Mouse (Mus musculus): ENCODE results near the gene Tle2.
A peak's percentile ranks its signal among the peaks of the same experiment; 100 is the strongest.

Gene Tle2

DNA sequence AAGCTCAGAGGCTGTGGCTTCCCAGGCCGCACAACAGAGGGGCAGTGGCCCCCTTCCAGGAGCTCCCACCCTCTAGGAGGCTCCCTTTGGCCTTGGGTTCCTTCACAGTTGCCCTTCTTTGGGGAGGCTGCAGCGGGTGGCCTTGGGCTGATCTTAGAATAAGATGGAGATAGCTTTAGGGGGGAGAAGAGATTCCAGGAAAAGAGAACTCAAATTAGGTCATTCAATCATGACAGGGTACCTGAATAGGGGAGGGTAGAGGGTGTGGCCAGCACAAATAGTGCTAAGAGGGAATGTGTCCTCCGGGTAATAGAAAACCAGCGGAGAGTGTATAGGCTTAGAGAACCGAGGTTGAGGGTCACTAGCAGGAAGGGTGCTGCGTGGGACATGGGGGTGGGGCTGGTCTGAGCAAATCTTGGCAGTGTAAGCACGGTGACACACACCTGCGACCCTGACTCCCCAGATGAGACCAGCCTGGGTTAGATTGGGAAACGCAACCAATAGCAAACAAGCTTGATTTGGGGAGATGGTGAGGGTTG lies 2.2 kb upstream of the Tle2 start:
- DNase-seq (ENCODE audit: extremely low read depth, insufficient read length, low spot score): no peak

DNA sequence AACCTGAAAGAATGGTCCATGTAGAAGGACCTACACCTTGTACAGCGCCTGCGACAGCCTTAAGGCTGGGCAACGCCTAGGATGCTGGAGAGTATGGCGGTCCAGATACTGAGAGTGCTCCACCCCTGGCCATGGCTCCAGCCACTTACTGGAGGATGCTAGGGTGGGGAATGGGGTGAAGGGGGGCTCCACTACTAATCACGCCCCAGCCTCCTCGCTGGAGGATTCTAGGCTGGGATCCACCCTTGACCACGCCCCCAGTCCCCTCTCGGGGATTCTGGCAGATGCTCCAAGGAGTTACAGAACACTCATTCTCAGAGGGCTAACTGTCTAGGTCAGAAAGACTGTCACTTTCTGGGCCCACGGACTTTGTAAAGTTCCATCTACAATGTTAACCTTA lies 1.4 kb upstream of the Tle2 start:
- no peak for DNase-seq (ENCODE audit: extremely low read depth, insufficient read length, low spot score)

DNA sequence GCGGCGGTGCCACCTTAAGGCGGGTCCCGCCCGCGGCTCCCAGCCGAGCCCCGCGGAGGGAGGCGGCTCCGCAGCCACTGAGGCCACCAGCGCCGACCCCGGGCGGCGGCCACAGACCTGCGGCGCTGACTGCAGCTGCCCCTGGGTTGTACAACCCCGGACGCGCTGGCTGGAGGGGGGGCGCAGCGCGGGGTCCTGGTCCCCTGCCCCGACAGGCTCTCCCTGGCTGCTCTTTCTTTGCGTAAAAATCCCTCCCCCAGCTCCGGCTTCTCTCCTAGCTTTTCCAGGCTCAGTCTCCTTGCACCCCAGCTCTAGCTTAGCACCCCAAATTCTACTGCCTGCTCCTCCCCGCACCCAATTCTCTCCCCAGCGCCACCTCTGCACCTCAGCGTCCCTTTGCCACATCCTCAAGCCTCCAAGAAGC lies 859 bp downstream of the Tle2 start:
- DNase-seq (ENCODE audit: extremely low read depth, insufficient read length, low spot score): peak; percentile 48

DNA sequence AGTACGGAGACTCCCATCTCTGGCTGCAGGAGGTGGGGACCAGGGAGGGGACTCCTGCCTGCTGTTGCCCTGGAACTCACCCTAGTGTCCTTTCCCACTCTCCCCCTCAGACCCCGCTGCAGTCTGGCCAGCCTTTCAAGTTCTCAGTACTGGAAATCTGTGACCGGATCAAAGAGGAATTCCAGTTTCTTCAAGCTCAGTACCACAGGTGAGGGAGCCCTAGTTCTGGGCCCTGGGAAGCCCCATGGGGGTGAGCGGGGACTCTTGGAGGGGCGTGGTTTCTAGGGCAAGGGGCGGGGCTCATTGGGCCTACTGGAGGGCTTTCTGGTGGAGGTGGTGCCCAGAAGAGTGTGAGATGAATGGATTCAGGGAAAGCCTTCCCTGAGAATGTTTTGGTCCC lies 1.3 kb downstream of the Tle2 start:
- DNase-seq (ENCODE audit: extremely low read depth, insufficient read length, low spot score): no peak

DNA sequence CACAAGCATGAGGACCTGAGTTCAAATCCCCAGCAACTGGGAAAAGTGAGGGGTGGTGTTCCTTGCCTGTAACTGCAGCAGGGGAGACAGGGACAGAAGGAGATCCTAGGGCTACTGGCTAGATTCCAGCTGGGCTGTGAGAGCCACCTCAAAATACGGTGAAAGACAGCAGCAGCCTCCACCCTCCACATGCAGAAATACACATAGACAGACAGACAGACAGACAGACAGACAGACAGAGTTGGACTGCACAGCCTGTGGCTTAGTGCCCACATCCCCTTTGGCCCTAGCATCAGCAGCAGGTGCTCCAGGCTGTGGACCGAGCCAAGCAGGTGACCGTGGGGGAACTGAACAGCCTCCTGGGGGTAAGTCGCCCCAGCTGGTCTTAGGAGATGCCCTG lies 5.6 kb downstream of the Tle2 start:
- DNase-seq (ENCODE audit: extremely low read depth, insufficient read length, low spot score): no peak

DNA sequence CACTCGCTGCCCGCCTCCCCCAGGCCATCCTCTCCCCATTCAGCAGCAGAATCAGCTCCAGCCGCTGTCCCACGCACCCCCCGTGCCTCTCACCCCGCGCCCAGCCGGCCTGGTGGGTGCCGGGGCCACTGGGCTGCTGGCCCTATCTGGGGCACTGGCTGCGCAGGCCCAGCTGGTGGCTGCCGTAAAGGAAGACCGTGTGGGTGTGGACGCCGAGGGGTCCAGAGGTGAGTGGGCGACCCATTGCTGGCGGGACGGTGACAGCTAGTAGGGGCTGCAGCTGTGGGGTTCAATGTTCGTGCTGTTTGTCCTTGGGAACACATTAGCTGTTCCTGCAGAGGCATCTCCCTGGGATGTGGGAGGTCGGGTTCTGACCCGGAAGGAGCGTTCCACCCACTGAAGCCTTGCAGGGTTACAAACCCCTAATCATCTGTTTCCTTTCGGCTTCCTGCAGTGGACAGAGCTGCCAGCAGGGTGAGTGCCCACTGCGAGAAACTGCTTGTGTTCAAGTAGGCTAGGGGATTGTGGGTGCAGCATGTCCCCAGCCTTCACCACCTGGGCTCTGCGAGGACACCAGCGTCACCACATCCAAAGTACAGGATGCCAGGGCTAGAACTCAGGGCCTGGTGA lies 6.2 kb downstream of the Tle2 start:
- DNase-seq (ENCODE audit: extremely low read depth, insufficient read length, low spot score): no peak

DNA sequence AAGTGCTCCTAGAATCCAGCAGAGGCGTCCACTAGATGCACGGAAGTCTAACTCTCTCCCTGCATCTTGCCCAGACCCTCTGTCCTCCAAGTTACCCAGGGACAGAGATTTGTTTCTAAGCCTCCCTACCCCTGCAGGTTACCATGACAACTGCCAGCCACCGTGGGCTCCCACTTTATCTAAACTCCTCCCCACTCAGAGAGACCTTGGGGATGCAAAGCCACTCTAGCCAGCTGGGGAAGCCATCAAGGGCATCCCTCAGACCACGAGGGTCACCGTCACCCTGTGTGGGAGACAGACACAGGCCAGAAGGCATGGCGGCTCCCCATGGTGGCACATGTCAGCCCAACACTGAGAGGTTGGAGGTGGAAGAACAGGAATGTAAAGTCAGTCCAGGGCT lies 9.0 kb downstream of the Tle2 start:
- DNase-seq (ENCODE audit: extremely low read depth, insufficient read length, low spot score): no peak

DNA sequence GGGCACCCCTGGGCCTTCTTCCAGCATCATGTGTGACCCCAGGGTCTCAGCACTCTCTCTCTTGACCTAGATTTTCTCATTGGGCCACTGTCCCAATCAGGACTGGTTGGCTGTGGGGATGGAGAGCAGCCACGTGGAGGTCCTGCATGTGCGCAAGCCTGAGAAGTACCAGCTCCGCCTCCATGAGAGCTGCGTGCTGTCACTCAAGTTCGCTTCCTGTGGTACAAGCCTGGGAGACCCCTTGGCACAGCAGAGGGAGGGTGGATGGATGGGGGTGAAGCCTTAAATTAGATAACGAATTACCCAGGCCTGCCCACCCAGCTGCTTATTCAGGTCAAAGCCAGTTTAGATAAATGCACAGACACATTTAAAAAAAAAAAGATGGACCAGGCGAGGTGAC lies 14.4 kb downstream of the Tle2 start:
- DNase-seq (ENCODE audit: extremely low read depth, insufficient read length, low spot score): no peak

DNA sequence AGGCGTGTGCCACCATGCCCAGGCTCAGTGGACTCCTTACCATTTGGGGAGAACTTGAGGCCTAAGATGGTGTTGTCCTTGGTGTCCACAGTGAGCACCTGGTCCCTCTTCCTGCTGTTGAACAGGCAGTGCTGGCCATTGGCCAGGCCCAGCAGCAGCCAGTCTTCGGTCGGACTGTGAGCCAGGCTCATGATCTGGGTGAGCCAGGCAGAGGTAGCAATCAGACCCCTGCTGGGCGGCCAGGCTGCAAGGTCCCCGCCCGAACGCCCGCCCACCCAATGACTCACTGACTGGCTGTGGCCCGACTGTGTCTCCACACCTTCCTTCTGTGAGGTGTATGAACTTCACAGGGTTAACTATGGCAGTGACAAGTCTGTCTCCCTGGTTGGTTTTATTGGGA lies 17.5 kb downstream of the Tle2 start:
- peak; percentile 37 for DNase-seq (ENCODE audit: extremely low read depth, insufficient read length, low spot score)

DNA sequence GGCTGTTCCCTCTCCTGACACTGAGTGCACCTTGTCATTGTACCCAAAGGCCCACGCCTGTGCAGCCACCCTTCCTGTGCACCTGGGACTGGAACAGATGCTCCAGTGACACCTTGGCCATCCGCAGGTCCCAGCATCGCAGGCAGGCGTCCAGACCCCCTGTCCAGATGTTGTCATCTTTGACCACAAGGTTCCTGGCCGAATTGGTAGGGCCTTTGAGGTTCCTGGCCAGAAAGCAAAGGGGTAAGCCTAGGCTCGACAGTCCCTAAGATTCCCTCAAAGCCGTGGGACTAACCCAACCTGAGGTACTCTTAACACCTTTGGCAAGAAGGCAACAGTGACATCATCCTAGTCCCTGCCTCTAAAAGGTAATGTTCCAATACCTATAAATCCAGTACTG lies 18.3 kb downstream of the Tle2 start:
- DNase-seq (ENCODE audit: extremely low read depth, insufficient read length, low spot score): no peak

DNA sequence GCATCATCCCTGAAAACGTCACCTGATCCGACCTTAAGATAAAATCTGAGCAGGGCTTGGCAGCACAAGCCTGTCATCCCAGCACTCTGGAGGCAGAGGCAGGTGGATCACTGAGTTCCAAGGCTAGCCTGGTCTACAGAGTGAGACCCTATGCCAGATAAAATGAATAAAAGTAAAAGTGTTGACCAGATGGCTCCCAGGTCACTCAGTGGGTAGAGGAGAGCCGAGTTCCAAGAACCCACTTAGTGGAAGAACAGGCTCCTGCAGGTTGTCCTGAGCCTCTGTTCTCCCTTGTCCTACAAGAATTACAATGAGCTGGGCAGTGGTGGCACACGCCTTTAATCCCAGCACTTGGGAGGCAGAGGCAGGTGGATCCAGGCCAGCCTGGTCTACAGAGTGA lies 18.9 kb downstream of the Tle2 start:
- no peak for DNase-seq (ENCODE audit: extremely low read depth, insufficient read length, low spot score)

DNA sequence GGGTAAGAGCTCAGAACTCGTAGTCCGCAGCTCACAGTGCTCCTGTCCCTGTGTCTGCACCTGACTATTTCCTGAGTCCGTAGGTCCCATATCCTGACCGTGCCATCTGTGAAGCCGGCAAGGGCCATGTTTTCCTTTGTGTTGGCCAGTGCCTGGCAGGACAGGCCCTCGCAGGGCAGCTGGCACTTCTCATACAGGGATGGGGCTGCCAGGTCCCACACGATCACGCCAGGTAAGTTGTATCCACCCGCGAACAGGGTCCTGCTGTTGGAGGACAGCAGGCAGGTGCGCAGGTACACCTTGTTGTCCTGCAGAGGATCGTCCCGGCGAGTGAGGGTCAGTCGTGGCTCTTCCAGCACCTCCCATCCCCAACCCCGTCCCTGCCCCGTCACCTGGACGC lies 19.6 kb downstream of the Tle2 start:
- DNase-seq (ENCODE audit: extremely low read depth, insufficient read length, low spot score): no peak

DNA sequence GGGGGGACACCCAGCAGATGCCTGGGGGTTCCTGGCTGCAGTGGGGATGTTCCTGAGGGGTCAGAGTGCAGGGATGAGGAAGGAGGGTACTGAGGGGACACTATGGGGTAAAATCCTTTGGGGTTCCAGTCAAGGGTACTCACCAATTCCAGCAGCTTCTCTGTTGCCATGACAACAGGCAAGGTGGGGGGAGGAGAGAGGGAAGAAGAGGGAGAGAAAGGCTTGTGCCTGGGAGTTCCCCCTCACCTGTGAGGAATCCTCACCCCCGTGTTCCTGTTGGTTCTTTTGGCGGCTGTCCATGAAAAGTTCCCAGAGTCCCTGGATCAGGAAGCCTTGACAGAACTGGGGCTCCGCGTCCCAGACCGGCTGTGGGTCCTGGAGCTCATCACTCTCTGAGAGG lies 21.2 kb downstream of the Tle2 start:
- no peak for DNase-seq (ENCODE audit: extremely low read depth, insufficient read length, low spot score)

DNA sequence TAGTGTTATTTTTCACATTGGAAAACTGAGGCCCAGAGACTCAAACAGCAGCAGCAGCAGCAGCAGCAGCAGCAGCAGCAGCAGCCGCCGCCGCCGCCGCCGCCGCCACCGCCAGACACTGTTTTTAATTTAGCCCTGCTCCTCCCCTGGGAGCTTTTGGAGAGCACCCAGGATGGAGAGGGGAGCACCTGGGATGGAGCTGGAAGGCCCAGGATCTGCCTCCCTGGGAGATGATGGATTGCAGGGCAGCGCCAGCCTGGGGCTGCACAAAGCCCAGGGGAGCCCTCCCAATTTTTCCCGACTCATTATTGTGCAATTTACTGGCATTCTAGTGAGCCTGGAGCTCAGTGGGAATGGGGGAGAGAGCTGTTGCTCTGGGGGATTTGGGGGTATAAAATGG lies 22.2 kb downstream of the Tle2 start:
- peak; percentile 73 for DNase-seq (ENCODE audit: extremely low read depth, insufficient read length, low spot score)

DNA sequence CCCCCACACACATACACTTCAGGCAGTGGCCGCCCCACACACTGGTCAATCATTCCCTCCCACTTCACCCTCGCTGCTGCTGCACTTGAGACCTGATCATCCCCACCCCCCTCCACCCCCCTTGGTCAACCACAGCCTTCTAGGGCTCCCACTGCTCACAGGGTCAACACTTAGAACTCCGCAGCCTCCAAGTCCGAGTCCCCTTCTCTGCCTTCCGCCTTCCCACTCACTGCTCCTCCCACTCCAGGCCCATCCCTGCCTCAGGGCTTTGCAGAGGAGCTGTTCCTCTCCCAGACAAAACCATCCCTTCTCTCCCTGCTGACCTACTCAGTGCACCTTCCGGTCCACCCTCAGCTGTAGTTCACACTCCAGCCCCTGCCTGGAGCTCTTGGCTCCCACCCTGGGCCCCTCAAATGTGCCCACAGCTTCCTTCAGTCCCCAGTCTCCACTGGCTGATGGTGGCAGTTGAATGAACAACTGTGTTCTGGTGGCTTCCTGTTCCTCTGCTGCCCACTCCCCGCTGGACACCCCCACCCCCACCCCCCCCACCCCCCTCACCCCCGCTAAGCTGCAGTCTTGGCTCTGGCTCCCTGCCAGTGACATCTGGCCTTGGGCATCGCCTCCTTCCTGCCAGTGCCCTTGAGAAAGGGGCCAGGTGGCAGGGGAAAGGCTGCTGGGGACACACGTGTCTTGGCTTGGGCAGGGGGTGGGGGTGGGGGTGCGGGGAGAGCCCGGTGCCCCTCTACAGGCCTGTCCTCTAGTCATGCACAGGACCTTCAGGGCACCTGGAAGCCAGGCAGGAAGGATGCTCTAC lies 23.0 kb downstream of the Tle2 start:
- DNase-seq (ENCODE audit: extremely low read depth, insufficient read length, low spot score): peak; percentile 83

DNA sequence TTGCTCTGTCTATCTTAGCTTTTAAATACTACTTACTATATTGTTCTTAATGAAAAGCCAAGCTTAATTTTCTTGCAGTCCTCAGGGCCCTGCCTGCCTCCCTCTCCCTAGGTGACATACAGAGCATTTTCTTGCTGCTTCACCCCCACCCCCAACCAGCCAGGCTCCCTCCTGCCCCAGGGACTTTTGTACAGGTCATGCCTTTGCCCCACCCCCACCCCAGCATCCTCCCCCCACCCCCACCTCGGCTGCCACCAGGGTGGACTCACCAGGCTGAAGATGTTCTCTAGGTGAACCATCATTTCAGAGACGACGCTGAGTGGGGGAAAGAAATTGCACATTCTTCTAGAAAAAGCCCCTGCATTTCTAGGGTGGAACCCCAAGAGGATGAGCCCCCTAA lies 24.0 kb downstream of the Tle2 start:
- DNase-seq (ENCODE audit: extremely low read depth, insufficient read length, low spot score): no peak

DNA sequence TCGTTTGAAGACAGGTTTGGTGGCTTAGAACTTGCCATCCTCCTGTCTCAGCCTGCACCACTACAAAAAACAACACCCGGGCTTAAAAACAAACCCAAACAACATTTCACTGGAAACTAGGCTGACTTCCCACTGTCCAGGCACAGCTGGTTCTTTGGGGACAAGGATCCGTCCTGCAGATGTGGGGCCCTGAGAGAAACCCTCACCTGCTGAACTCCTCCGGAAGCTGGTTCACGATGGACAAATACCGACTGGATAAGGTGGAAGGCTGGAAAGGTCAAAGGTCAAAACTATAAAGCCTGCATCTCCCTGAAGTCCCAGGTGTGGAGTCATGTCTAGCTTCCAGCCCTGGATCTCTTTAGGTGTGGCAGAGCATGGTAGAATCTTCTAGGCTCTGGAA lies 24.5 kb downstream of the Tle2 start:
- DNase-seq (ENCODE audit: extremely low read depth, insufficient read length, low spot score): no peak

DNA sequence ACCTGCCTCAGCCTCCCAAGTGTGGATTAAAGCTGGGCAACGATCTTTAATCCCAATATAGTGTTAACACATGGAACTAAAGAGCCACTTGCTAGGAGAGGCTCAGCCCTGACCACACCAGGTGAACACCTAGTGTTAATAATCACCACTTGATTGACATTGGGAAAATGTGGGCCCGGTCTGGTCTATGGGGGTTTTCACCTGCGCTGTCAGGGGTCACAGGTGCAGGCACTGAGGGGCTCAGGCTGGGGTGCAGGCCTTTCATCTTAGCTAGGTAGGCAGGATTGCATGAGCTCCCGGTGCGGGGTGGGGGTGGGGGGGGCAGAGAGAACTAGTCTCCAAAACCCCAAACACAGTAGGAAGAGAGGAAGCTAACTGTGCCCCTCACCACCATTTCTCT lies 25.3 kb downstream of the Tle2 start:
- DNase-seq (ENCODE audit: extremely low read depth, insufficient read length, low spot score): no peak

DNA sequence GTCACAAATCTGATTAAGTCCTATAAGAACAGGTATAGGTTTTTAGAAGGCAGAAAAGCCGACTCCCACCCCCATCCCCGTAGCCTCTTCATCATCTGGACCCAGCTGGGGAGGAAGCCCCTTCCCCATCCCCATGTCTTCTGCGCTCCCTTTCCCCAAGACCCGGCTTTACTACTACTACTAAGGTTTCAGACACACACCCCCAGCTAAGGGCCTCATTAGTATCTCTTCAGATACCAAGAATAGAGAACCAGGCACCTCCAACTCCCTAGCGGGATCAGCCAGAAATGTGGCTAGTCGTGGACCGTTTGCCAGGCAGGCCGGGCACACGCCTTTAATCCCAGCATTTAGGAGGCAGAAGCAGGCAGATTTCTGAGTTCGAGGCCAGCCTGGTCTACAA lies 25.7 kb downstream of the Tle2 start:
- DNase-seq (ENCODE audit: extremely low read depth, insufficient read length, low spot score): no peak

DNA sequence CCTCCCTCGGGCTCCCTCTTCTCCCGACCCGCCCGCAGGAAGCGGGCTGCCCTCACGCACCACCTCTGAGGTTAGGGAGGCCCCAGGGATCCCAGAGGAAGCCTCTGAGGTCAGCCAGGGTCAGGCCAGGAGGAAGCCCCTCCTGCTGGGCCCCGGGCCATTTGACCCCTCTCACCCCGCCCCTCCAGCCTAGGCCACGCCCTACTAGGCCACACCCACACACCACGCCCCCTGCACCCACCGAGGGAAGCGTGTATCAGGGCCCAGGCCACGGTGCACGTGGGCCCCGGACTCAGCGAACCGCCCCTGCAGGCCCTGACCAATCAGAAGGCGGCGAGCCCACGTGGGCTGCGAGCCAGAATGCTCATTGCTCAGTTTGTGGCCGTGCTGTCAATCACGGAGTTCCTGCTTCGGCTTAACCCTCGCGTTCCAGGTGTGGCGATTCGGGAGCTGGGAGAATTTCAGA lies 26.4 kb downstream of the Tle2 start, which contains the start of gene Tle6:
Tle6 (minus strand) TSS at position 336 of the 466 bp plus-strand sequence.
- DNase-seq (ENCODE audit: extremely low read depth, insufficient read length, low spot score): peak; percentile 84

DNA sequence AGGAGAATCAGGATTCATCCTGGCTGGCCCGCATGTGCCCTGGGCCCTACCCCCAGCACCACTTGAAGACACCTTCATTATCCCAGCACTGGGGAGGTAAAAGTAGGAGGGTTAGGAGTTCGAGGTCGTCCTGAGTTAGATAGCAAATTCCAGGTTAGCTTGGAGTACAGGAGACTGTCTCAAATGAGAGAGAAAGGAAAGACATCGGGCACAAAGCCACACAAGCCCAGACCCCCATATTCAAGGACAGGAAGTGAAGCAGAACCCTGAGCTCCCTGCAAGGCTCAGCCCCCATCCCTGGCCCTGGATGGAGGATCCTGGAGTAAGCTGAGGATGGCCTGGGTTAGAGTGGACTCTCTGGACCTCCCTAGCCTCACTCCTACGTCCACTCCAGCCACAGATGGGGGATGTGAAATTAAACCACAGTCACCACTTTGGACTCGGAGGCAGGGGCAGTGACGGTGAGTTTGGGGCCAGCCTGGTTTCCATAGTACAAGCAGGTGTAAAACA lies 27.1 kb downstream of the Tle2 start:
- no peak for DNase-seq (ENCODE audit: extremely low read depth, insufficient read length, low spot score)

DNA sequence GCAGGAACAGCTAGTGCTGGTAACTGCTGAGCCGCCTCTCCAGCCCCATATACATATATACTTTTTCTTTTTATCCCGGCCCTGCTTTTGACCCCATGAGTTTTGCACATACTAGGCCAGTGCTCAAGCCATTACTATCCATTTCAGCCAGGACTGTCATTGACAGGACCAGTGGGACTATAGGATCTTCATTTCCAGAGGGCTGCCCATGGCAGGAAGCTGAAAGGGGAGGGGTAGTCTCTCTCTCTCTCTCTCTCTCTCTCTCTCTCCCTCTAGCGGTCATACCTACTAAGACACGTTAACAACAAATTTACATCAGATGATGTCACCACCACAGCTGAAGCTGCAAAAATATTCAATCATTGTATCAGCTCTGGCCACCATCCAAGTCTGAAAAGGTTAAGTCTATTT lies 28.4 kb downstream of the Tle2 start:
- no peak for DNase-seq (ENCODE audit: extremely low read depth, insufficient read length, low spot score)
